Mouse (Mus musculus) activated CD4-positive, CD25-positive, alpha-beta regulatory T cell, adult 4 months (primary cell): ENCODE results near the gene Lgals7. TPM values are rescaled to one million over a fixed set of nuclear protein-coding genes. Genes with fewer than 3 reads are reported as not detected.

ENCODE experiments used
- ATAC-seq: one replicate; pipeline ENCODE4 v1.8.0; 2017
- polyA plus RNA-seq, 2 experiments: library from polyadenylated mRNA; unstranded; fragments of 100-300 nt; shearing (Covaris generic); gene quantifications; one replicate each; pipeline ENCODE4 v1.2.1; 2017

The Lgals7 gene
- polyA plus RNA-seq, 2 experiments from 2014 or later = 2.5 to 2.8 TPM

DNA sequence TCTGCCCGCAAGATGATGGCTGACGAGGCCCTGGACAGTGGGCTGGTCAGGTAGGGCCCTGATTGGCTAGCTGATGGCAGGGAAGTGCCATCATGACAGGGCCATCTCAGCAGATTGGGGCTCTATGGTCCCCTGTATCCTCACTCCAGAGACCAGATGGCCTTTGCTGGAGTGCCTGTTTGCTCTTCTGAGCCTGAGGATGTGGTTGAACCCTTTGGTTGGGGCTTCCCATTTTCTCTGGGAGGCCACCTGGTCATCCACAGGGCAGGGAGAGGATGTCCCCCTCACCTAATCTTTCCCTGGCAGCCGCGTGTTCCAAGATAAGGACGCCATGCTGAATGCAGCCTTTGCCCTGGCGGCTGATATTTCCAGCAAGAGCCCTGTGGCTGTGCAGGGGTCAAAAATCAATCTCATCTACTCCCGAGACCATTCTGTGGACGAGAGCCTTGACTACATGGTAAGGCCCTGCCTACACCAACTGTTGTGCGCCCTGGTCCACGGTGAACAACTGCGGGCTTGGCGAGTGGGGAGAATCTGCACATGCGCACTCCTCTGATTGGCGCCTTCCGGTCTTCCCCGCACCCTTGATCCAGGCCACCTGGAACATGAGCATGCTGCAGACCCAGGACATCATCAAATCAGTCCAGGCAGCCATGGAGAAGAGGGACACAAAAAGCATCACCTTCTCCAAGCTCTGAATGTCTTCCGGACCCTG is 32.1 kb upstream of the Lgals7 start:
- no peak for ATAC-seq

DNA sequence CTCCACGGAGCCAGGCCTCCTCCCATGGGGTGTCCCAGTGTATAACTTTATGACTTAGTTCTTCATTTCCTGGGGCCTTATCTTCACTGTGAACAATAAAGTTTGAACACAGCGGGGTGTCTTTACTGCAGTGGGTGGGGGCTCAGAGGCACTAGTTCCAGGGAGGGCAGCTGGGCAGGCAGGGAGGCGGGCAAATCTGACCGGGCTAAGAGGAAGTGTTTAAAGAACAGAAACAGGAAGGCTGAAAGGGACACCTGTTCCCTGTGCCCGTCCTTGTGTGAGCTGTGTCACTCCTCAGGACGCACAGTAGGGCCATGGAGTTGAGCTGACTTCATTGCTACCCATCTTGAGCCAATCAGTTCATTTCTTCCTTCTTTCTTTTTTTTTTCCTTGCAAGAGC is 31.5 kb upstream of the Lgals7 start:
- ATAC-seq = no peak

DNA sequence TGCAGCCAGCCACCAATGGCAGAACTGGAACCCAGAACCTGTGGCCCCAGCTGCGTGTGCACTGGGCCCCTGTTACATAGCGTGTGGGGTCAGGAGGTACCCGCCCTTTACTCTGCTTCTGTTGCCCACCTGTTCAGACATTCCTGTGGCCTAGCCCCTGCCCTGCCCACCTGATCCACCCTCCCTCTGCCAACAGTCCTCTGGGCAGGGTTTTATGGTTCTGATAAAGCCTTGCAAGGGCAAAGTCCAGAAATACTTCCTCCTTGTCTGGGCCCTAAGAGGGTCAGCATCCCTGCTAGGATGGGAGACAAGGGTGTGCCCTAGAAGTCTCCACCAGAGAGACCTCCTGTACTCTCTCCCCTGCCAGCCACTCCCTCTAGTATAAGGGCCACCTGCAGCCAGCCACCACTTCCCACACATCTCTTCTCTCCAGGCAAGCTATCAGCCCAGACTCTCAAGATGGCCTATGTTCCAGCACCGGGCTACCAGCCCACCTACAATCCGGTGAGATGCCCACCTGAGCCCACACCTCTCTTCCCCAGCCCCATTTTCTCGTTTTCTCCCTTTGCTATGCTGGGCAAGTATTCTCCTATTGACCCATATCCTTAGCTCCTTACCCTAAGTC is 29.8 kb upstream of the Lgals7 start, which contains the start of gene Lgals4:
Gene Lgals4, plus strand, starts transcription at position 132 of the 625 bp plus-strand sequence.
- ATAC-seq = no peak

DNA sequence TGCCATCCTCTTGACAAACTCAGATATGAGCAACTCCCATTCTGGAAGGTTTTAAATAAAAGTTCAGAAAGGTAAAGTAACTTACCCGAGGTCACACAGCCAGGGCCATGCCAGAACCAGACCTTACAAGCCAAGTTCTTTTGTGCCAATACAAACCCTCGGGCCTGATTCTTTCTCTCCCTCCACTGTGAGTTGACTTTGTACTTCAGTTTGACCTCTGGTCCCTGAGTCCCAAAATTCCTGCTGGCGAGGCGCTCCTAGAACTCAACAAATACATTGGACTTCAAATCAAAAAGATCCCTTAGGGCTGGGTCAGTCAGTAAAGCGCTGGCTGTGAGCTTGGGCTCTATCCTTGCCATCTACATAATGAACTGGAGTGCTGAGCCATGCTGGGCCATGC is 26.7 kb upstream of the Lgals7 start:
- ATAC-seq = no peak

DNA sequence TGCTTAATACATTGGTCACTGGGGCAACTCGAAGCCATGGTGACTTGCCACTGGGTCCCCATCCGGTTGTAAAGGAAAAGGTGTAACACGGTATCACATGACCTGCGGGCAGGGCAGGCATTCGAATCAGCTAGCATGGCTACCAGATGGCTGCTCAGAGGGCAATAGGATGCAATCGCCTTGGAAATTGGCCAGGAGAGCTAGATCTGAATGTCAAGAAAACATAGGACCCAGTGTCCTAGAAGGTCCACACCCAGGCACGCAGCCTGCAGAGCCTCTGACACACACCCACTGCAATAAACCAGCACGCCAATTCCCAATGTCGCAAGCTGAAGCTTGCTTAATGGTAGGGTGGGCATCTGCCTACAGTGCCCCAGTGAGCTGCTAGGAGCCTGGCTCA is 25.3 kb upstream of the Lgals7 start:
- ATAC-seq = no peak

DNA sequence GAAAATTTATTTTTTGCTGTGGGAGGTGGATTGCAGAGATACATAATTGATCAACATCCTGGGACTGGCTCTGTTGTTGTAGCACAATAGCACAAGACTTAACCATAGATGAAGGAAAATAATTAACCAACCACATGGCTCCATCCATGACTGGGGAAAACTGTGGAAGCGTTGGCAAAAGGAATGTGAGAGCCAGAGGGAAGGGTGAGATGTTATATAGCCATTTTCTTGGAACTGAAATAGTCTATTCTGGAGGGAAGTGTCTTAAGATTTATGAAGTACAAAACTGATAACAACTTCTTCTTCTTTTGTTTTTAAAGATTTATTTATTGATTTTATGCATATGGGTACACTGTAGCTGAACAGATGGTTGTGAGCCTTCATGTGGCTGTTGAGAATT is 16.4 kb upstream of the Lgals7 start:
- ATAC-seq = no peak

DNA sequence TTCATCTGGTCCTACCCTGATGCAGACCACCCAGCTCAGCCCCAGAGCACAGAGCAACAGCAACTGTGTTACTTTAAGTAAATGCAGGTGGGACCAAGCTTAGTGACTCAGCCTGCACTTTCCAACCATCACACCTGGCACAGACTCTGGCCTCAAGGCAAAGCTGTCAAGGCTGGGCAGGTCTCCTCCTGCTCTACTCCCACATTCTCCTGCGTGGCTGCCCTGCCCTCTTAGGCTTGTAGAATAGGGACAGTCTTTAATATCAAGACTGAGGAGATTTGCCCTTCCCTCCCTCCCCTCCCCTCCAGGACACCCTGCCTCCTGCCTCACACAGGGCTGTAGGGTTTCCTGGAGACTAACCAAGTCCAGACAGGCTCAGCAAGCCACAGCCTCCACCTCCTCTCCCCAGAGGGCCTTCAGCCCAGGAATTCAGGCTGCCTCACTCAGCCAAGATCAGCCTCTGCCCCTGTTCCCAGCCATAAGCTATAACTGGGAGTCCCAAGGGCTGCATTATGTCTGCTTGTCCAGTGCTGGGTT is 13.9 kb upstream of the Lgals7 start:
- ATAC-seq = no peak

DNA sequence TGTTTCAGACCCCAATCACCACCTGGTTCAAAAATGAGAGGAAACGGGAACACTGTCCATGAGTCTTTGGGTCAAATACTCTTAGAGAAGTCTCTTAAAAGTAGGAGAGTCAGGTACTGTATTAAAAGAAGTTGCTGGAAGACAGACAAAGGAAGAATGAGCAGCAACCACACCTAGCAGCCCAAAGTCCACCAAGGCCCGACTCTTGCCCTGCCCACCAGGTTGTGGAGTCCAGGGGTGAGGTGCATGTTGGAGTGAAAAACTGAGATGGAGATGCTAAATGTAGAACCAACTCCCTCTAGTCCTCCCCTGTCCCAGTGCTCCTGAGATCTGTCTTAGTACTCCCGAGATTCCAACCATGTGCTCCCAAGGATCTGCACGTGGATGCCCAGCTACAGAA is 13.0 kb upstream of the Lgals7 start:
- no peak for ATAC-seq

DNA sequence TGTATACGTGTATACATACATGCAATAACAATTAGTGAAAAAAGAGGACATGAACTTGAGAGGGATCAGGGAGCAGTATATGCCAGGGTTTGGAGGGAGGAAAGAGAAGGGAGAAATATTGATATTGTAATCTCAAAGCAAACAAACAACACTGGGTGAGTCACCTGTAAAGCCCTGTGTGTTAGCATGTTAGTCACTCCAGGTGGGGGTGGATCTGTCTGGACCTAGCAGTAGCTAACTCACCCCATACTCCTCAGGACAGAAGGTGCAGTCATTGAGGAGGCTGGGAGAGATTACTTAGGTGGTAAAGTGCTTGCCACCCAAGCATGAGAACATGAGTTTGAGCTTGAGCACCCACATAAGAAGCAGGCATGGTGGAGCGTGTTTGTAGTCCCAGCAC is 3.7 kb upstream of the Lgals7 start:
- ATAC-seq = no peak

DNA sequence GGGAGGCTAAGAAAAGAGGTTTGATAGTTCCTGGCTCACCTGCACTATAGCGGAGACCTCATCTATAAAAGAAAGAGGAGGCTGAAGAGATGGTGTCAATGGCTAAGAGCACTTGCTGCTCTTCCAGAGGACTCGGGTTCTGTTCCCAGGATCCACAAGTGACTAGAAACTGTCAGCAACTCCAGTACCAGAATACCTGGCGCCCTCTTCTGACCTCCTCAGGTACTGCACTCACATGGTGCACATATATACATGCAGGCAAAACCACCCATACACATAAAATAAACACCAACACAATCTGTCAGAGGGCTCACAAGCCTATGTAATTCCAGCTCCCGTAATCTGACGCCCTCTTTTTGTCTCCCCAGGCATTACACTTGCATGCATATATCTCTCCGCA is 2.8 kb upstream of the Lgals7 start:
- ATAC-seq = no peak

DNA sequence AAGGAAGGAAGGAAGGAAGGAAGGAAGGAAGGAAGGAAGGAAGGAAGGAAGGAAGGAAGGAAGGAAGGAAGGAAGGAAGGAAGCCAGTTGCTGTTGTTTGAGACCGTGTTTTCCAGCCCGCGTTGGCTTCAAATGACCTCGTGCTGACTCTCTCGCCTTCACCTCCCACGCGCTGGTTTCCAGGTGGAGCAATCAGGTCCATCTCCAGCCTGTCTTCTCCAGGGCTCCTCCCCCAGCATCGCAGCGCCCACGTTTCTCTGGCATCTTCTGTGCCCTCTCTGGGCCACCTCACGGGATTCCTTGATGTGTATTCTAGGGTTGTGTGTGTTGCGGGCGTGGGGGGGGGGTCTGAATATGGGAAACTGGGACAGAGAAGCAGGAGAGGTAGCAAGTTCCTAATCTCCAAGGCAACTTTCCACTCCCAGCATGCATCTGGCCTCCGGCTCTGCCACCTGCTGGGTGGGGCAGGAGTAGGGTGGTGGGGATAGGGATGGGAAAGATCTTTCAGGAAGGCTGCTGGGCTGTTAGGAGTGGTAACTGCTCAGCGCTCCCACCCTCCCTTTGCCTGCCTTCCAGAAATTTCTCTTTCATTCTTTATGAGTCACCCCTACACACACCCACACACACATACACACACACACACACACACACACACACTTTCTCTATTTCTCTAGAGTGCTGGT is 695 bp upstream of the Lgals7 start:
- no peak for ATAC-seq

DNA sequence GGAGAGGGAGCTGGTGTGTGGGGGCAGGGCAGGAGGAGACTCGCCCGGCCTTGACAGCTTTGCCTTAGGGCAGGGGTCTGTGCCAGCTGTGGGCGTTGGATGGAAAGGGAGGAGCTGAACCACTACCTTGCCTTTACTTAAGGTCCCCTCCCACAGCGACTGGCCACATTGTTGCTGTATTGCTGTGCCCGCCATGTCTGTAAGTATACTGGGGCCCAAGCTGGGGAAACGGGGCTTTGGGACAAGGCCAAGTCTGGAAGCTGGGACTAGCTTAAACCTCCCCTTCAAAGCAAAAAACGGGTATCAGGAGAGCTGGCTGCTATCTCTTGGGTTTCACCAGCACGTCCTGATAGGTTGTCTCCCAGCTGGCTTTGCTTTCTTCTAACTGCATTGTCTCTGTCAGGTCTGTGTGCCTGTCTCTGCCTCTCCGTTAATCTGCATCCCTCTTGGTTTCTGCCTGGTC is 666 bp downstream of the Lgals7 start:
- ATAC-seq = no peak

DNA sequence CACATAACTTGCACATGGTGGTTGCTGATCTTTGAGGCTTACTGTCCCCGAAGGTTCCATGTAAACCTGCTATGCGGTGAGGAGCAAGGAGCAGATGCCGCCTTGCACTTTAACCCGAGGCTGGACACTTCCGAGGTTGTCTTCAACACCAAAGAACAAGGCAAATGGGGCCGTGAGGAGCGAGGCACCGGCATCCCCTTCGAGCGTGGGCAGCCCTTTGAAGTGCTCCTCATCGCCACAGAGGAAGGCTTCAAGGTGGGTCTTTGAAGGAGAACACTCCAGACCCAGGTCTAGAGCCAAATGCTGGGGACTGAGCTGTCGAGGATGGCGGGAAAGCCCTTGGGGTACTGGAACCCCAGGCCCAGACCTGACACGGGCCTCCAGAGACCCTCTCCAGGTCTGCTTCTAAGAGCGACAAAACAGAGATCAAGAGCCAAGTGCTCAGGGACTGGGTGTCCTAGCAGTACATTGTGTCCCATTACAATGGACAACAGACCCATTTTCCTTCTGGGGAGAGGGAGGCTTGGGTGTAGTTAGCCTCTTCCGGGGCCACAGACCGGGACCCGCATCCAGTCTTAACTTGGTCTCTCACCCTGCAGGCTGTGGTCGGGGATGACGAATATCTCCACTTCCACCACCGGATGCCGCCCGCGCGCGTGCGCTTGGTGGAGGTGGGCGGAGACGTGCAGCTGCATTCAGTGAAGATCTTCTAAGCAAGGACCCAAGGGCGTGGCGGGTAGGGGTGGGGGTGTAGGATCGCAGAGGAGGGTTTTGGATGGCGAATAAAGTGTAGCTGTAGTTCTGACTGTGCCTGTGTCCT is 2.0 kb downstream of the Lgals7 start:
- peak; percentile 92 for ATAC-seq

DNA sequence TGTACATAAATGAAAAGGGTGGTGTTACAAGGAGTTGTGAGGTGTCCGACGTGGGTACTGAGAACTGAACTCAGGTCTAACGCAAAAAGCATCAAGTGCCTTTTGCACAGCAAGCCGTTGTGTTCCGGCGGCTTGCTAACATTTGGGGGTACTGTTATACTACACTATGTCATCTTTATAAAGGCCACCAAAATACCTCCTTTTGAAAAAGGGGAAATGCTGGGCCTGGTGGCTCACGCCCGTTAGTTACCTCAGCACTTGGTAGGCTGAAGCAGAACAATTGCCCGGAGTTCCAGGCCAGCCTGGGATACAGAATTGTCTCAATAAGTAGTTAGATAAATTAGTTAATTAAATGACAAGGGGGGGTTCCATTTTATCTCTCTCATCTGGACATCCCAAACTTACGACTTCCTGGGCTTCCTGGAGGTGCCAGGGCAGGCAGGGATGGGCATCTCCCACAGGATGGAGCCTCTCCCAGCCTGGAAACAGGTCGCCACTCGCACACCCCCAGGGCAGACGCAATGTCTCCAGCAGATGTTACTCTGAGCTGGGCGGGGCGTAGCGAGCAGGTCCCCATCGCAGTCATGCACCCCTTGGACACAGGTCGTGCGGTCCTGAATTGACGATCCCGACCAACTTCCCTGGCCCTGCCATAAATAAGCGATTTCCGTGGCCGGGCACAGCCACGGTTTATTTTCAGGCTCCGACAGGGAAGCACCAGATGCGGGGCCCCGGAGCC is 3.3 kb downstream of the Lgals7 start:
- no peak for ATAC-seq

DNA sequence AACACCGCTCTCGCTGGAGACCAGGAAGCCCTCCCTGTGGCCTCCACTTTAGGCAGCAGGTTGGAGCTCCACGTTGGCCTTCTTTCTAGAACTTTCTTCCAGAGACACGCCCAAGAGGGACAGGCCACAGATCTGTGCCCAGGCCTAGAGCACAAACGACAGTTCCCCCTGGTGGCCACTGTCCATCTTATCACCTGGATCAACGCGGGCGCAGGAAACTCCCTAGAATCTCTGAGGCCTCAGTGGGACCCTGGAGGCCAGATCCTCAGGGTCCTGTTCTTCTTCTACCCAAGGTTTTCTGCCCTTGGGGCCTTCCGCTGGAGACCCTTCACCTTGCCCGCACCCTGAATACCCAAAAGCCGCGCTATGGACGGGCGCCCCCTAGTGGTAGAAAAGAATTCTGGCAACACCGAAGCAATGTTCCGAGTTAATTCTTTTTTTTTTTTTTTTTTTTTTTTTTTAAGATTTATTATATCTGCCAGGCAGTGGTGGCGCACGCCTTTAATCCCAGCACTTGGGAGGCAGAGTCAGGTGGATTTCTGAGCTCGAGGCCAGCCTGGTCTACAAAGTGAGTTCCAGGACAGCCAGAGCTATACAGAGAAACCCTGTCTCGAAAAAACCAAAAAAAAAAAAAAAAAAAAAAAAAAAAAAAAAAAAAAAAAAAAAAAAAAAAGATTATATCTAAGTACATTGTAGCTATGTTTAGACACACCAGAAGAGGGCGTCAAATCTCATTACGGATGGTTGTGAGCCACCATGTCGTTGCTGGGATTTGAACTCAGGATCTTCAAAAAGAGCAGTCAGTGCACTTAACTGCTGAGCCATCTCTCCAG is 4.1 kb downstream of the Lgals7 start:
- peak; percentile 34 for ATAC-seq

DNA sequence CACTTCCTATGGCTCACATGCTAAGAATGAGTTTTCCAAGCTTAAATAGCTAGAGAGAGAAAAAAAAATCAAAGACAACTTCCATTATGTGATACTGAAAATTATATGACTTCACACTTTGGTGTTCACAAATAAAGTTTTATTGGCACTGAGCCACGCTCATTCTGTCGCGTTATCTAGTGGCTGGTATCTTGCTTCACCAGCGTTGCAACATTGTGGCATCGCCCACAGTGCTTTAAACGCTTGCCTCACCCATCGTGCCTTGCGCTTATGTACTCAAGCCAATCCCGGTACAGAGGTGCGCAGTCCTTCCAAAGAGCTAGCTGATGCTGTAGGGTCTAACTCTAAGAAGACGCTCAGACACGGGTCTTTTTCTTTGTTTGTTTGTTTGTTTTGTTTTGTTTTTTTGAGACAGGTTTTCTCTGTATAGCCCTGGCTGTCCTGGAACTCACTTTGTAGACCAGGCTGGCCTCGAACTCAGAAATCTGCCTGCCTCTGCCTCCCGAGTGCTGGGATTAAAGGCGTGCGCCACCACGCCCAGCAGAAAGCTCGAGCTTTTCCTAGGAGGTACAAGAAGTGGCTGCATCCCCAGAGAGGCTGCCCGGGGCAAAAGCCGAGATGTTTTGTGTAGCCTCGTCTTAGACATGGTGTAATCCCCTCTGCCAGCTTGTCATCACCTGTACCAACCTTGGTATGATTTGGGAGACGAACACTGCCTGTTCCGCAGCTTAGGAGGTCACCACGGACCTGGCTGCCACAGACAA is 7.4 kb downstream of the Lgals7 start:
- no peak for ATAC-seq

DNA sequence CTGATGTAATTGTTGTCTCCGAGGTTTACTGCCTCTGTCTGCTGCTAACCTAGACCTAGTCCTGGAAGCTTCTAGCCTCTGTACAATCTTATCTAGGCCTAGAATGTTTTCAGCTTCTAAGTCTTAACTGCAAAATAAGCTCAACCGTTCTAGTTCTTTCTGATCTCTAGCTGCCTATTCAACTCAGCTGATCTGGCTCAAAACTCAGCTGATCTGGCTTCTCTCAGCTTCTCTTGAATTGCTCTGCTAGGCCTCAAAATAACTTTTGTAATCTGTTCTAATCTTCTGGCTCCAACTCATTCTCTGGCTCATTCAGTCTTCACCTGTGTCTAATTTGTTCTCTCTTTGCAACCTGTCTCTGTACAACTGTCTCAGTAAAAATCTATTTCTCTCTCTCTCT is 10.9 kb downstream of the Lgals7 start:
- no peak for ATAC-seq

DNA sequence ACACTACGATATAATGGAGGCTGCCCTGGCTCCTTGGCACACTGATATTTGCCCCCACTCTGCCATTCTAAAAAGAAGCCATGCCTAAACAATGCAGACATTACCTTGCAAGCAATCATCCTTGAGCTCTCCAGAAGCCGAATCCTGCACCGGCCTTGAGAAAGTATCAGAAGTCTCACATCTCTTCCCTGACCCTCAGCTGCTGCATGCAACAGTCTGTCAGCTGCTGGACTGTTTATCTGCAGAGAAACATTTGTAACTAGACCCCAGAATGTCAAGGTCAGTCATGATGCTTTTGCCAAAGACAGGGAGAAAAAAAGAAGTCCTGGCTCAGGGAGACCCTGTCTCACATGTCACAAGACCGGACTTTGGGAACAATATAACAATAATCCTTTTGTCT is 12.4 kb downstream of the Lgals7 start:
- no peak for ATAC-seq

DNA sequence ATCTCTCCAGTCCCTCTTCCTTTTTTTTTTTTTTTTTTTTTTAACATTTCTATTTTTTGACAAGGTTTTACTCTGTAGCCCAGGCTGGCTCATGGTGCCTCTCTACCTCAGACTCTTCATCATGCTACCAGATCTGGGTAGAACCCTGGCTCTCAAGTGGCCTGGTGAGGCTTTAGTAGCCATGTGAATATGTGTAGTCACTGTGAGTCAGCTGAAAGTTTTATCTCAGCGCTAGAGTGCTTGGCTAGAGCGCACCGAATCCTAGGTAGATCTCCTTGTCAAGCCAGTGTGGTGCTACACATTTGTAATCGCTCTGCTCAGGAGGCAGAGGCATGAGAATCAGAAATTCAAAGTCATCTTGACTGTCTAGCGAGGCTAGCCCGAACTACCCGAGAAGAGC is 13.5 kb downstream of the Lgals7 start:
- ATAC-seq = no peak

DNA sequence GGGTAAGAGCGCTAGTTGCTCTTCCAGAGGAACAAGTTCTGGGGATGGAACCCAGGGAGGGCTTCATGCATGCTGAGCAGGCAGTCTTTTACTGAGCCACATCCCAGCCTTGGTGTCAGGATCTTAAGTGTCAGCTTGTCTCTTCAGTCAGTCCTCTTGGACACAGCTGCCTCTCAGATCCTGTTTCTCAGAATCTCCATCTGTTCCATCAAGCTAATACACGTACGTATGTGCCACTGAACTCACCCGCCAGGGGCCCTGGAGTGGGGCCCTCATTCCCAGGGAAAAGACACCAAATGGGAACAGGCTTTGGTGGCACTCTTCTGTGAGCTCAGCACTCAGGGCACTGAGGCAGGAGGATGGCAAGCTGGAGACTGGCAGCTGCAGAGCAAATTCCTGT is 14.2 kb downstream of the Lgals7 start:
- ATAC-seq = no peak
